Mouse (Mus musculus) spleen, postnatal 36 days (tissue): Measurements from ENCODE around the gene Vamp9.

Source experiments
- DNase-seq, 2 experiments: peaks; one replicate each; pipeline ENCODE4 v3.0.0; 2022; ENCODE audit warnings: low spot score in 2 of 2, mixed read lengths in 1 of 2

Vamp9 gene

DNA sequence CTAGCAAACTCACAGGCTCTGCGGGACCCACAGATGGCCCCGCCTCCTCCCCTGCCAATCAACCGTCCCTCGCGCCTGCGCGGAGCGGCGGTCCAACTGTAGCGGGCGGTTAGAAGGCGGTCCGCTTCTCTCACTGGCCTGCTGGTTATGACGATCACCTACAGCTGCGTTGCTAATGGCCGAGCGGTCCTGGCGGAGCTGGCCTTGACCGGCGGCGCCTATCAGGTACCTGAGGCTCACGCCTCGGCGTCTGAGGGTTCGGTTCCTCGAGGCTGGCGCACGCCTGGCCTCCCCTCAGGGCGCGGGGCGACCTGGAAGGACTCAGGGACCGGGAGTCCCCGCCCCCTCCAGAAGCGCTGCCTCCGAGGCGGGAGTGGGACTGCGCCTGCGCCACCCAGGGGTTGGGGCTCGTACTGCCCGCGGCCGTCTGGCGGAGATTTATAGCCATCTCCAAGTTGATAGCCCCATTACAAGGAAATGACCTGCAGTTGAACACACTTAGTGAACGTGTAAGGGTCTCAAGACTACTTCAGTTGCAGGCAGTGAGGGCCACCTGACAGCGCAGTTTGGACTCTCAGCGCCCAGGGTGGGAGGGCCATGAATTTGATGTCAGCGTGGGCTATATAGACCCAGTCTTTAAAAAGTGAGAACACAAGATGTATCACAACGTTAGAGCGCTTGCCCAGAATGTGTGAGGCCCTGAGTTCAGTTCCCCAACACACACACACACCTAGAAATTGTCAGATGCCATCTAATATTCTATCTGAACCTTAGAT lies at the start of gene Vamp9:
TSS of gene Vamp9 (plus strand) at position 74 of the 776 bp plus-strand sequence.
- peak; percentile 92 to 94 for DNase-seq

DNA sequence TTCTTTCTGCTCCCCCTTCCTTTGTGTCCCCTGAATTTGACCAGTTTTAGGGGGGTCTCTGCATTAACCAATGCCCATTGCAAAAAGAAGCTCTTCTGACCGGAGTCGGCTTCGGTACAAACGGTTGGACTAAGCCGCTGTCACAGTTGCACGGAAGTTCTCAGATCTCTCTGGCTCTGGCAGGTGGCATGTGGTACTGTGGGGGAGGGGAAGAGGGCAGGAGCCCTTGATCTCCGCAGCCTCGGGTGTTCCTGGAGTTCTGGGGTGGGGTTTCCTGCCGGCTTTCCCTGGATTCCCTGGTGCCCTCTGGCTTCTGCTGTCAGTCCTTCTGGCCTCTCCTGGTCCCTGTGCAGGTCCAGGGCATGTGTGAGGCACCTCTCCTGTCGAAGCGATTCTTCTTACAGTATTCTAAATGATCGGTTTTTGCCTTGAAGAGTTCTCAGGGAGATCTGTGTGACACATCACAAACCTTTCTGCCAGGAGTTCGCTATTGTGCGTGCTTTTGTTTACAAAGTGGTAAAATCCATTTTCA lies 48.9 kb upstream of the Vamp9 start:
- no peak for DNase-seq

DNA sequence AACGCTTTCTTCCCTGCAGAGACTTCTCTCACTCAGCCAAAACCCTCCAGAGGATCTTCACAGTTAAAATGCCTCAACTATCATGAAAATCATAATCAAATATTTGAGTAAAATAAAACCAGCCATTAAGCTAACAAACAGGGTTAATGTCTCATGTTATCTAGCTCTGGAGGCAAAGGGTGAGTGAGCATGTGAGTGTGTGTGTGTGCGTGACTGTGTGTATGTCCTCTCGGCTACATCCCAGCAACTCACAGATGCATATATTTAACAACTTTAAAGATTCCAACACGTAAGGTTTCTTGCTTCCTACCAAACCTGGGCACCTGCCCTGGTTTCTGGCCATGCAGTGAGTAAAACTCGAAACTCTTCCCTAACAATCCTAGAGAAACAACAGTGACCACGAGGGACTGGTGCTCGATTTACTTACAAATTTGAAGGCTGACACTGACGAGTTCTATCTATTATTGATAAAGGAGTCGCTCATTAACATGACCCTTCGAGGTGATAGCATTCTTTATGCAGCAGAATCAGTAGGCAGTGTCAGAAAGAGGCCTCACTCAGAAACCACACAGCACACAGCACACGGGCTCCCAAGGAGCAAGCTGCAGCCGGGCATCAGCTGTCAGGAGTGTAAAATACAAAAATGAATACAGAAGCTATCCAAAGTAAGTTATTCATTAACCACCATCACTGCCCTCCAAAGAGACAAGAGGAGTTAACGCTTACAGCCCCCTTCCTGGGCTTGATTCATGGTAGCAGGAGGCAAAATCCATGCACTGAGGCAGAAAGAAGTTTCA lies 46.2 kb upstream of the Vamp9 start:
- no peak for DNase-seq

DNA sequence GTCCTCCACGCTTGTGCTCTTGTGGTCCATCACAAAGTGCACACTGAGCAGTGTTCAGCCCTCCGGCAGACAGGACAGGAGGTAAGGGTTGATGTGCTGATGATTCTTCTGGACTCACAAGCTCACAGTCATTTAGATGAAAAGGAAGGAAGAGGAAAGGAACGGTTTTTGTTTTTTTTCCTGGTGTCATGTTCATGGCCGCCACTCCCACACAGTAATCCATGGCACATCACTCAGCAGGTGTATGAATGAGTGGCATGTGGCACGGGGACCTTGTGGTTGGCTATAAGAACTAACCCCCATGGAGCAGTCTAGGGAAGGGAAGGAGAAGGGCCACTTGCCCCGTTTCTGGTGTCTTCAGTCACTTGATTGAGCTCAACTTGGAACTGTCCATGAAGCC lies 44.2 kb upstream of the Vamp9 start:
- DNase-seq: no peak

DNA sequence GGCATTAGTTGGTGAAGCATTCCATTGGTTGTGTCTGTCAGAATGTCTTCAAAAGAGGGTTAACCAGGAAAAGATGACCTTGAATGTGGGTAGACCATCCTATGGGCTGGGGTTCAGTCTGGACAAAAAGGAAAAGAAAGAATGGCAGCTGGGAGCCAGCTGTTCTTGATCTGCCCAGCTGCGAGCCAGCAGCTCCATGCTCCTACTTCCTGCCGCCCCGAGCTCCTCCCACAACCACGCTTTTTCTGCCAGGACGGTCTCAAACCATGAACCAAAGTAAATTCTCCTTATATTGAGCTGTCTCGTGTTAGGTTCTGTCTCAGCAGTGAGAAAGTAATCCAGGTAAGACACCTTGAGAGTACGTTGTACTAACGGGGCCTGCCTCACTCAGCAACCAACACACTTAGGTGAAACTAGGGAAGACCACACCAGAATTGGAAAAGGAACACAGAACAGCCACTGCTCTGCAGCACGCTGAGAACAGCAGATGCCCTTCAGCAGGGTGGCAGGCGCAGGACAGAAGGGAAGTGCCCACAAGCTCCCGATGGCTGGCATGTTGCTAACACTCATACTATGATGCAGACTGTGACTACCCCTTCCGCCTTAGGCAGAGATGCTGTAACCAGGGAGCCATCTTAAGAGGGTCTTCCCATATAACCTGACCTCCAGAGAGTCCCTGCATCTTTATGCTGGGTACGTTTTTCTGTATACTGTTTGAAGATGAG lies 42.2 kb upstream of the Vamp9 start:
- DNase-seq: no peak

DNA sequence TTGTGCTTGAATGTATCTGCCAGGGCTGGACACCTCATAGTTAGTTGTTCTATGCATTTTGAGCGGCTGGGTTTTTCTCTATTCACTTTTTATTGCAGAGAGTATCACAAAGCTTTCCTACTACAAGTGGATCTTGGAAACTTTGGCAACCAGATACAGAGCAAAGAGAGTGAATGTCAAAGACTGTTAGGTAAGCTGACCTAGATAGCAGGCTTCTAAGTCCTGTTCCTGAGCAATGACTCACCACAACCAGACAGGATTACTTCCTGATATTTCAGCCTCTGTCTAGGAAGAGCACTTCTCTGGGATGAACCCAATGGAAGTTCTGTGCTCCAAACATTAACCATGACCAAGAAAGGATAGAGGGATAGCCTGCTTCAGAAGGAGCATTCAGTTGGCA lies 40.3 kb upstream of the Vamp9 start:
- no peak for DNase-seq

DNA sequence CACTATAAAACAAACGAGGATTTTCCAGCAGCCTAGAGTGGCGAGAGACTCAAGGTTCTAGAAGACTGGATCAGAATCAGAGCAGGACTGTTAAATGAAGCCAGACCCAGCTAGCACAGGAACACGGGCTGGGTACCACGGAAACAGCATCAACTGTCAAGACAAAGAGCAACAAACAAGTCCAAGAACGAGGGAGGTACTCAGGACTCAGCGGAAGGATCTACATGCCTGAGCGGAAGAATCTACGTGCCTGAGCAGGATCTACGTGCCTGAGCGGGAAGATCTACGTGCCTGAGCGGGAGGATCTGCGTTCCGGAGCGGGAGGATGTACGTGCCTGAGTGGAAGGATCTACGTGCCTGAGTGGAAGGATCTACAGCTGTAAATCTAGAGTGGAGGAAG lies 37.8 kb upstream of the Vamp9 start:
- no peak for DNase-seq

DNA sequence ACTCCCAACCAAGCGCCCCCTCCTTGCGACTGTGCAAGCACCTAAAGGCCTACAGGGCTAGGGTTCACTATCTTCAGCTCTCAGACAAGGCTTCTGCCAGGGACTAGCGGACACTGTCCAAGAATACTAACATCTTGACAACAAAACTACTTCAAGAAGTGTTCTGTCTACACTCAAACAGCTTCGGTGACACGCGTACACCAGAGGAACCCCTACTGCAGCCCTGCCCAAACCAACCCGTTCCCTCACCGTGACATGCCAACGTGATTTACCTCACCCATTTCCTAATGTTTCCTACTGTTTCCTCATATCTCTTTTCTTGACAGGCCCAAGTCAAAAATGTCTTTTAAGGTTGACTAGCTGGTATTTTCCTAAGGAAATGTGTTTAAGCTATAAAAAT lies 37.1 kb upstream of the Vamp9 start:
- no peak for DNase-seq

DNA sequence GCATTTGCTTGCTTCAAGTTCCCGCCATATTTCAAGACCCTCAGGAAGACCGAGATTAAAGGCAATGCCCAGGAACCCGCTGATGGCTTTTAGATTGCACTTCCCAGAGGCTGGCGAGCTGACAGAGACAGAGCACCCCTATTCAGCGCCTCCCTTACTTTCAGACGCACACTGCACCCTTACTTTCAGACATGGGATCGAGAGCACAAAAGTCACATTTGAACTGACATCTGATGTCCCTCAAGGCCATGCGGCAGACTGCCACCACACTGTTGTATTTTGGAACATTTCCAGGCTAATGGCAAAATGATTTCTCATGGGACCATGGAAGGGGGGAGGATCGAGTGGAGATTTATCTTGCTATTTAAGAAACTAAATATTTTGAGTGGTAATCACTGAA lies 28.5 kb upstream of the Vamp9 start:
- no peak for DNase-seq

DNA sequence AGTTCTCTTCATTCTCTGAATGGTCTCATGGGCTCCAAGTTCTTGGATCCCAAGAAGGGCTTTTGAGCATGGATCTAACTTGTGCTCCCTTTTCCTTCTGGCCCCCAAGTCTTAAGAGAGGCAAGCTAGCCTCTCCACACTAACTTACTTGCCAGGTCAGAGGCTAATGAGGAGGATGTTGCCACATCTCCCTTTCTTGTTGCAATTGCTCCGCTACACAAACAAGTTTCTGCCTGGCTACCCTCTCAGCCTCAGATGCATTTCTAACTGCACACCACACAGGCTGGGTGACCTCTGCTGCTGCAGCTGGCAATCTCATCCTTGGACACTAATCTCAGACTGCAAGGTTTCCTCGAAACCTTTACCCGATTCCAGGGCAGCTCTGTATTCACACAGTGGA lies 23.6 kb upstream of the Vamp9 start:
- no peak for DNase-seq

DNA sequence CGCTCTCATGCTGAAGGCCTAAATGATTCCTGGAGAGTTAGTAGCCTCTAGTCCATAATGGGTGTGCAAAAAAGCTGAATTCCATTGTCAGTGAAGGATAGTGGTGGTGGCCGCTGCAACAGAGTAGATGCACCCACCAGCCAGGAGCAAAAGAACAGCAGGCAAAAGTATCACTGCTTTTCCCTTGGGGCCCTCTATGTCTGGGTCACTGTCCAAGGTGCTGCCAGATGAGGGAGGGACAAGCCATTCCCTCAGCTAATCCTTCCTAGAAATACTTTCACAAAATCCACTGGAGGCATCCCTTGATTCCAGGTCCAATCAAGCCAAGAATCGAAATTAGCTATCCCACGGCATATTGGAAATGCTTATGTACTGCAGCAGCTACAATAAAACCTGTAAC lies 22.0 kb upstream of the Vamp9 start:
- no peak for DNase-seq

DNA sequence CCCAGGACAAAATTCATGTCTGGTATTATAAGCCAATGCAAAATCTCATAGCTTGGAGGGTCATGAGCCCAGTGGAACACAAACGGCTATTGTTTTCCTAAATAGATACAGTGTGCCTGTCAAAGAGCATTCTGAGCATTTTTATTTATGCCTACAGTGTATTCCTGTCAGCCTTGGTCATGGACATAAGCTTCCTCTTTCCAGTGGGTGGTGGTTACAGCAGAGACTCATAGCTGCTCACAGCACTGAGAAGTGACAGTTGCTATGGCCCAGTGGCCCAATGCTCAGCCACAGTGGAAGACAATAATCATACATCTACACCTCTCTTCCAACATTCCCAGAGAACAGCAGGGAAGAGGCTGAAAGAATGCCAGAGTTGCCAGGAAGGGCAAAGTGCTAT lies 18.9 kb upstream of the Vamp9 start:
- DNase-seq: no peak

DNA sequence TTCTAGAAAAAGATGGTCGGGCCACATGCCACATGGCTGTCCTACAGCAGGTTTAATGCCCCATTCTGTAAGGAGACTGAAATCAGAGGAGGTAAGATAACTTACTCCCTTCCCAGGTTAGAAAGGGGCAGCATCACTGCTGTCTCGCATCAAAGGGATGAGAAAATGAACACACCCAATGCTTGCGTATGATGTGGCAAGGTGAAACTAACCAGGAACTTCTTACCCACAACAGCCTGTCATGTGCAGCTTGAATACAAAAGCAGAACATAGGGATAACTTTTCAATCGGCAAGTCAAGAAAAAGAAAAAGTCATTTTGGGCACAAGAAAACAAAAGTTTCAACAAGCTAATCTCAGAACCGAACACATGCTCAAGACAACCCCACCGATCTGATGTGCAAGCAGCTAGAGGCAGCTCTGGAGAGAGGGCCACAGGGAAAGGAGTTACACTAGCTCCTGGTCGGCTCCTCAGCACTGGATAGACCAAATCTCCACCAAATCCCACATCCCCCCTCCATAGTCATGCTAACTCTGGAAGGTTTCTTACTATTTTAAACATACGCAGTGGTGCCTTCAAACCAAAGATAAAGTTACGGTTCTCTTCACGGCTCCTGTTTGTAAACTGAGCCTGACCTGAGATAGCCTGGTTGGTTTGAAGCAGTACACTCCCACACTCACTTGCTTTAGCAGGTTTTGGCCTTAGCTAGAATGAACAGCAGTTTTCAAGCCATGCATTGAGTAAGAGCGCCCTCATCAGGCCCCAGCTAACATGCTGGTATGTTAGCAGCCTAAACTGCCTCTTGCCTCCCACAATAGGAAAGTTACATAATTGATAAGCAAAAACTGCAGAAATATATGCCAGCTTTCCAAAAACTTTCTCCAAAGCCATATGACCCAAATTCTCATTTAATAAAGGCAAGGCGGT lies 14.3 kb upstream of the Vamp9 start:
- DNase-seq: no peak

DNA sequence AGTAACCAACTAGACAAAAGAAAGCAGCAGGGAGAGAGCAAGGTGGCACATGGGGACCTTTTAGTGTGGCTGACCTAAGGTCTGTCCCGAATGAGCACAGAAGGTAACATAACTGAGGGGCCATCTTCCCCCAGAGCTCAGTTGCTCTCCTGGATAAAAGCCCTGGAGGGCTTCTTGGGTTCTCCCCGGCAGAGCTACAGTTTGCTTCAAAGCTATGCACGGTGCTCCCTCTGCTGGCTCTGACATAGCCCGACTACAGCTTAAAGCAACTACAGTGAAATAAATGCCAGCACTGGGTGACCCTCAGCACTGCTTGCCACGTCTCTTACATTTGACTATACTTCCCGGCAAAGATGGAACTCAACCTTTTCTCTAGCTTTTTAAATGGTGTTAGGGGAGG lies 6.0 kb upstream of the Vamp9 start:
- DNase-seq: no peak

DNA sequence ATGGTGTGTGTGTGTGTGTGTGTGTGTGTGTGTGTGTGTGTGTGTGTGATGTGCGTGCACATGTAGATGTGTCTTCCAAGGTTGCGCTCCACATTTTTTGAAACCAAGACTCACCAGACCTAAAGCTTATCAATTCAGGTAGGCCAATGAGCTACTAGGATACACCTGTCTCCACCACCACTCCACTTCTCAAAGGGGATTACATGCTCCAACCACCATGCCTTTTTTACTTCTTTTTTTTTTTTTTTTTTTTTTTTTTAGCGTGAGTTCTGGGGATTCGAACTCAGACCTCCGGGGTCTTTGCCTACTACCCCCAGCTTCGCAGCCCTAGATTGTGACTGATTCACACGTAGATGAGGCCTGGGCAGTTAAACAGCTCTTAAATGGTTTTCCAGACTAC lies 323 bp upstream of the Vamp9 start:
- no peak for DNase-seq

DNA sequence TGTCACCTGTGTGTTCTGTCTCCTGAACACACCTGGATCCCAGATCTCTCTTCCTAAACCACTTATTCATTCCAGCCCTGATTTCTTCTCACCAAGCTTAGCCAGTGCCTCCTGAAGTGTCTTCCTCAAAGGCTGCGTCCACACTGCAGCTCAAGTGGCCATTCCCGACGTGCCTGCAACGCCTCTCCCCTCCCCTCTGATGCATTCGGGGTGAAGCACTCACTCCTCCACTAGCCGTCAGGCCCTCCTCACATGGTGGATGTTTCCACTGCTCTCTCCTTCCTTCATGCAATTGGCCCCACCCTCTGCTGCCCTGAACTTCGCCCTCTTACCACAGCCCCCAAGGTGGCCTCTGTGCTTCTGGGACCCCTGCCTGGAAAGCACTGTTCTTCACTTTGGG lies 9.4 kb downstream of the Vamp9 start:
- DNase-seq: no peak

DNA sequence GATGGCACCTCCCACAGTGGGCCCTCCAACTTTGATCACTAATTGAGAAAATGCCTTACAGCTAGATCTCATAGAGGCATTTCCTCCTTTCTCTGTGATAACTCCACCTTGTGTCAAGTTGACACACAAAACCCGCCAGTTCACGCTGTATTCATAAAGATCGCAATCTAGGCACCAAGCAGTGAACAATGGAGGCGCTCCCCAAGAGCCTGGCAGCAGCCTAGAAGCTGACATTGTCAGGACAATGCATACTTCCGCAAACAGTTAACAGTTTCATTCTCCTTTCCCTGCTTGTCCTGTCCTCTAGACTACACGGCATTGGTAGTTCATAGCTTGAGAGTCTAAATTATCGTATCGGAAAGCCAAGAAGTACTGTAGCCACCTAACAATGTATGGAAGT lies 16.0 kb downstream of the Vamp9 start:
- DNase-seq: no peak

DNA sequence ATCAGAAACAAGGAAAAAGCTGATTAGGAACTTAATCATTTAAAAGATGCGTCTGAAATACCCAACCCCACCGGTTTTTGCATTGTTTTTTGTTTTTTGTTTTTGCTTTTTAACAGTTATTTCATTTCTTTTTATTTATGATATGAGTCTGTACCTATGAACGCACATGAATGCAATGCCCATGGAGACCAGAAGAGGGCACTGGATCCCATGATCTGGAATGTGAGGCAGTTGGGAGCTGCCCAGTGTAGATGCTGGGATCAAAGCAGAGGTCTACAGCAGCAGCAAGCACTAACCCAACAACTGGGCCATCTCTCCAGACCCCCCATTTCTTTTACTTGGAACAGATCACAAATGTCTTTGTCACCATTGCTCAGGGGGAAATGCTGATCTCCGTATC lies 21.9 kb downstream of the Vamp9 start:
- DNase-seq: peak; percentile 13 to 14

DNA sequence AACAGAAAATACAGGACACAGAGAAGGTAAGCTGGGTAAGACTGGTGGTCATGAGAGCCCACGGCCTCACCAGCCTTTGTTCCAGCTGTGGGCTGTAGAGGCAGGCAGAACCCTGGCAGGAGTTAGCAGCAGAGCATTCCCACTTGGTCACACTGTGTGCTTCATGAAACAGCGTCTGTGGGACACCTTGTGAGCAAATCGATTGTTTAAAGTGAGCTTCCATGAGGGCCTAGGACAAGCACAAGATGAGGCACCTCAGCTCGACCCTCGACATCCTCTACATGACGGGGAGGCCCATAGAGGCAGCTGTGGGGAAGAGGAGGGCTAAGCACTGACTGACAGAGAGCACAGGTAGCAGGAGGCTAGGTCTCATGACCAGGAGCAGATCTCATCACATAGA lies 25.9 kb downstream of the Vamp9 start:
- no peak for DNase-seq

DNA sequence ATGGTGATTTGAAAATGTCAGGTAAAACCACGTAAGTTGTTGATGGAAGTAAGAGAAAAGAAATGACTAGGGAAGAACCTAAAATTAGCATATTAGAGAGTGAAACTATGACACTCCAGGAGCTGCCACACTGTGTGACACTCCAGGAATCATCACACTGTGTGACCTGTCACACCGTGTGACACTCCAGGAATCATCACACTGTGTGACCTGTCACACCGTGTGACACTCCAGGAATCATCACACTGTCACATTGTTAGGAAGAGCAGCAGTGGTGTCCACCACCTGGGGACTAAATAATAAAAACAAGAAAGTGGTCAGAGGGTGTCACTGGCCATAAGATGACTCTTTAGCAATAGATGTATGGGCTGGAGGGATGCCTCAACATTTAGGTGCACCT lies 33.4 kb downstream of the Vamp9 start:
- no peak for DNase-seq

DNA sequence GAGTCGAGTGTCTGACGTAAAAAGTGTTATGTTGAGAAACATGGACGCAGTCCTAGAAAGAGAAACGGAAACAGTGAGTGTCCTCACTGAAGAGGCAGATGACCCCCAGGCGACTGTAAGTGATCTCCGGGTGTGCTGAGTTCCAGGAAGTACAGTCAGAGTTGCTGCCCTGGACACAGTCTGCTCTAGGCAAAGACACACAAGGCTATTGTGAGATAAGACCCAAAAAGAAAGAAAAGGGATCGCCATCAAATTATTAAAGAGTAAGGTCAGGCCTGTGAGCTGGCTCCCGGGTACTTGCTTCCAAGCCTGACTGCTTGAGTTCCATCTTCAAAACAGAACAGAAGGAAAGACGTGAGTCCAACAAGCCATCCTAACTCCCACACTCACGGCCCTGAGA lies 35.2 kb downstream of the Vamp9 start:
- DNase-seq: no peak
